Mouse (Mus musculus) lung, postnatal 0 days (tissue): ENCODE measurements around the gene Cbfb.

Source experiments
- CTCF ChIP-seq: IDR thresholded peaks from 2 replicates; pipeline ENCODE4 v1.5.1; 2016; ENCODE audit warnings: antibody characterized with exemption, mild to moderate bottlenecking
- EP300 ChIP-seq: IDR thresholded peaks from 2 replicates; pipeline ENCODE4 v1.6.1; 2016; ENCODE audit warnings: antibody characterized with exemption, mild to moderate bottlenecking, control low read depth

DNA sequence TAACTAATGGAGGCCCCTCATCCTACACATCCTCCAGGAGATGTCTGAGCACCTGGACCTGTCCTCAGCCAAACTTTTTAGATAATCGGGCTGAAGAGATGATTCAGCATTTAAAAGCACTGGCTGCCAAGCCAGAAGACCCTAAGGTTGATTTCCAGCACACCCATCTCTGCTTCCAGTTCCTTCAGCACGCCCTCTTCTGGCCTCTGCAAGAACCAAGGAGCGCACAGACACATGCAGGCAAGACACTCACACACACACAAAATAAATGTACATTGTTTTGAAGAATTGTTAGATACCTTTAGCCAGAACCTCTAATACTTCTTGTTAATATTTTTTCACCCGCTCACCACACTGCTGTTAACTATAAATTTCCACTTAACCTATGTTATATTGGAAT is 18.8 kb upstream of the Cbfb start:
- TF ChIP-seq CTCF (no peak), EP300 (no peak)
